Mouse (Mus musculus) intestine, embryonic 16.5 days (tissue): Measurements from ENCODE around the gene Psmb8. TPM values are rescaled to one million over a fixed set of nuclear protein-coding genes. Genes with fewer than 3 reads are reported as not detected.
"Not testable (repeated sequence)": the region's sequence is repeated elsewhere in the genome, so short reads cannot be mapped to it uniquely, and the experiment has no call there.

Source experiments
- ATAC-seq: fragments of 200-750 bp; cut with Nextera tagmentation; 2 replicates; pipeline ENCODE4 v1.8.0; 2017; ENCODE audit warnings: moderate TSS enrichment, moderate library complexity
- H3K27ac ChIP-seq: fragments of 300-500 bp; sonication (generic); 2 replicates; pipeline ENCODE4 v1.5.1; 2014; ENCODE audit warnings: mild to moderate bottlenecking, low read length
- H3K27me3 ChIP-seq: fragments of 300-500 bp; sonication (generic); replicated peaks from 2 replicates; pipeline ENCODE4 v1.6.1; 2014; ENCODE audit warnings: low read length, control low read depth, mixed read lengths; ENCODE audit not compliant: control insufficient read depth, insufficient read depth
- H3K36me3 ChIP-seq: fragments of 300-500 bp; sonication (generic); 2 replicates; pipeline ENCODE4 v1.6.1; 2014; ENCODE audit warnings: low read length, control low read depth; ENCODE audit not compliant: control insufficient read depth, insufficient read depth
- H3K4me1 ChIP-seq: fragments of 300-500 bp; sonication (generic); 2 replicates; pipeline ENCODE4 v1.6.1; 2014; ENCODE audit warnings: low read length, control low read depth, mixed read lengths; ENCODE audit not compliant: control insufficient read depth, insufficient read depth
- H3K4me2 ChIP-seq: fragments of 300-500 bp; sonication (generic); 2 replicates; pipeline ENCODE4 v1.6.1; 2014; ENCODE audit warnings: low read depth, low read length, control low read depth
- H3K4me3 ChIP-seq: fragments of 300-500 bp; sonication (generic); 2 replicates; pipeline ENCODE4 v1.5.1; 2014; ENCODE audit warnings: mild to moderate bottlenecking, low read length
- H3K9ac ChIP-seq: fragments of 300-500 bp; sonication (generic); 2 replicates; pipeline ENCODE4 v1.6.1; 2014; ENCODE audit warnings: low read depth, low read length
- H3K9me3 ChIP-seq: fragments of 300-500 bp; sonication (generic); 2 replicates; pipeline ENCODE4 v1.6.1; 2016; ENCODE audit warnings: low read length, control low read depth; ENCODE audit not compliant: control insufficient read depth
- WGBS: fragments of 180-500 bp; shearing (Covaris S2); extraction: QIAGEN DNeasy Blood & Tissue Kit; methylation state at CpG from one replicate; pipeline ENCODE4 v1.1.7; 2014; 5-methylcytosine and 5-hydroxymethylcytosine counted together
- polyA plus RNA-seq: library from polyadenylated mRNA; unstranded; fragments of >200 nt; fragmentation: Nextera tagmentation; extraction: Ambion mirVana; gene quantifications from 2 replicates; pipeline ENCODE4 v1.2.1, GENCODE M21; 2015

The Psmb8 gene
- polyA plus RNA-seq, 1 experiment from 2014 or later, result 20.7 TPM

DNA sequence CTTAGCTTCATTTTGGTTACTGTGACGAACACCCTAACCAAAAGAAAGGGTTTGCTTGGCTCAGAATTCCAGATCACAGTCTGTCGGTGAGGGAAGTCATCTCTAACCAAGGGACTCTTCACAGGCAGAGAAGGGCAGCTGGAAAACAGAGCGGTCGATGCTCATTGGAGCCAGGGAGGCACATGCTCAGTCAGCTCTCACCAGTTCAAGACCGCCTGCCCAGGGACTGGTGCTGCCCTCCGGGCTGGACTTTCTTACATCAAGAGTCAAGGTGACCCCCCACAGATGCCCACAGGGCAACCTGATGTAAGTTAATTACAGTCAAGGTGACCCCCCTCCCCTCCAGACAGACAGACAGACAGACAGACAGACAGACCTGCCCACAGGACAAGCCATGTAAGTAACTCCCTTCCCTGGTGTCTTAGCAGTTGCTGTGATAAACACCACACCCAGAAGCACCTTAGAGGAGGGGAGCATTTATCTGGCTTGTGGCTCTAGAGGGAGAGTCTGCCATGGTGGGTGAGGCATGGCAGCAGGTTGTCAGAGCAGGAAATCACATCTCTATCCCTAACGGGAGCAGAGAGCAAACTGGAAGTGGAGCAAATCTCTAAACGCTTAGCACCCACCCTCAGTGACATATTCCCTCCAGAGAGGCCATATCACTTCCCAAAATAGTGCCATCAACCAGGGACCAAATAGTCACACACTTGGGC, 19.9 kb downstream of the Psmb8 start:
- no peaks in the 10 kb centered on the region for H3K36me3 ChIP-seq
- peaks cover 7% of the 10 kb centered on the region; the same call in 1 of the 2 replicates for H3K27me3 ChIP-seq
- no peak overlapping the region for H3K27ac ChIP-seq
- H3K9ac ChIP-seq, result no peak overlapping the region
- 85% methylated on average over 8 of the region's 8 CpGs for WGBS
- no peak for ATAC-seq
- H3K4me2 ChIP-seq, result no peak overlapping the region
- no peaks in the 10 kb centered on the region for H3K9me3 ChIP-seq
- H3K4me1 ChIP-seq, result no peaks in the 10 kb centered on the region
- no peak overlapping the region for H3K4me3 ChIP-seq

DNA sequence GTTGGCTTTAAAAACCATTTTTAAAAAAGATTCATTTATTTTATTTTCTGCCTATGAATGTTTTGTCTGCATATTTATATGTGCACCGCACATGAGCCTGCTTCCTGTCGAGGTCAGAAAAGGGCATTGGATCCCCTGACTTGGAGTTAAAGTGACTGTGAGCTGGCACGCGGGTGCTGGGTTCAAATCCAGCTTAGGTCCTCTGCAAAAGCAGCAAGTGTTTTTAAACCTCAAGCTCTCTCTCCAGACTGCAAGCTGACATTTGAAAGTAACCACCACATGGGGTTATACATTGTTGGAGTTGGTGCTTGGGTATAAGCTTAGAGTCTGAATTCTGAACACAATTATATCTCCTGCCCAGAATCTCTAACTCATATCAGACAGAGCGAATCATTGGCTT, 20.5 kb downstream of the Psmb8 start:
- Histone ChIP-seq H3K4me3 (no peak overlapping the region), H3K36me3 (no peaks in the 10 kb centered on the region), H3K4me2 (no peak overlapping the region), H3K27ac (no peak overlapping the region), H3K27me3 (peaks cover 7% of the 10 kb centered on the region; the same call in 1 of the 2 replicates), H3K9me3 (no peaks in the 10 kb centered on the region), H3K4me1 (no peaks in the 10 kb centered on the region), H3K9ac (no peak overlapping the region)
- no peak for ATAC-seq
- WGBS, result 85% methylated on average over 5 of the region's 5 CpGs

DNA sequence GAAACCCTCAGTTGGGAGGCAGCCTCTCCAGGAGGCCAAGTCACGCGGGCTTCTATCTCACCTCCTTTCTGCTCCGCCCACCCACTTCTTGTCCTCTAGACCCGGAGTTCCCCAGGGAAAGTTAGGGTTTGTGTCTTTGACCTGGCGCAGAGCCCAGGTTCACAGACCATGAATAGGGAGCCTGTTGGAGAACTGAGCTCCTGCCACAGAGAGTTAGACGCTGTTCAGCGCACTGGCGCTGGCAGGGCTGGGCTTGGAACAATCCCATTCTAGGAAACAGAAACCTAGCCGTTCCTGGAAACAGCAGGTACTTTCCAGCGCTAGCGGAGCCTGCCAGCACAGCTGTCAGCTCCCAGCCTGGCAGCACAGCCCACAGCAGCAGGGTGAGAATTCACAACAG, 21.2 kb downstream of the Psmb8 start:
- Histone ChIP-seq H3K4me3 (no peak overlapping the region), H3K9ac (no peak overlapping the region), H3K27ac (no peak overlapping the region), H3K9me3 (no peaks in the 10 kb centered on the region), H3K4me1 (no peaks in the 10 kb centered on the region), H3K4me2 (no peak overlapping the region), H3K36me3 (no peaks in the 10 kb centered on the region), H3K27me3 (peaks cover 7% of the 10 kb centered on the region; the same call in 1 of the 2 replicates)
- ATAC-seq, result no peak
- 82% methylated on average over 11 of the region's 11 CpGs for WGBS

DNA sequence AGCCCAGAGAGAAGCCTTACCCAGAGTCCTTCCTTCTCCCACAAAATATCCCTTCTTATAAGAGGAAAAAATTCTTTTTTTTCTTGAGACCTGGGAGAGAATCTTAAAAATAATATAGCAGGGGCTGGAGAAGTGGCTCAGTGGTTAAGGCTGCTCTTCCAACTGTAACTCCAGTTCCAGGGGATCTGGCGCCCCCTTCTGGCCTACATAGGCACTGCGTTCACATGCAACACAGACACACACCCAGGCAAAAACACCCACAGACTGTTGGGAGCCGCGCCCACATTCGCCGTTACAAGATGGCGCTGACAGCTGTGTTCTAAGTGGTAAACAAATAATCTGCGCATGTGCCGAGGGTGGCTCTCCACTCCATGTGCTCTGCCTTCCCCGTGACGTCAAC, 21.6 kb downstream of the Psmb8 start:
- H3K27ac ChIP-seq, H3K9ac ChIP-seq, H3K36me3 ChIP-seq, ATAC-seq, H3K4me1 ChIP-seq, H3K9me3 ChIP-seq, H3K4me2 ChIP-seq, H3K4me3 ChIP-seq, H3K27me3 ChIP-seq: not testable (repeated sequence)
- 89% methylated on average over 8 of the region's 11 CpGs for WGBS

GRCm38 (mm10) chr17:34219801-34220200, 22.3 kb downstream of the Psmb8 start:
- 98% methylated on average over 3 of the region's 7 CpGs for WGBS
- H3K9ac ChIP-seq, H3K4me2 ChIP-seq, H3K4me1 ChIP-seq, H3K36me3 ChIP-seq, ATAC-seq, H3K27me3 ChIP-seq, H3K27ac ChIP-seq, H3K4me3 ChIP-seq, H3K9me3 ChIP-seq: not testable (repeated sequence)

DNA sequence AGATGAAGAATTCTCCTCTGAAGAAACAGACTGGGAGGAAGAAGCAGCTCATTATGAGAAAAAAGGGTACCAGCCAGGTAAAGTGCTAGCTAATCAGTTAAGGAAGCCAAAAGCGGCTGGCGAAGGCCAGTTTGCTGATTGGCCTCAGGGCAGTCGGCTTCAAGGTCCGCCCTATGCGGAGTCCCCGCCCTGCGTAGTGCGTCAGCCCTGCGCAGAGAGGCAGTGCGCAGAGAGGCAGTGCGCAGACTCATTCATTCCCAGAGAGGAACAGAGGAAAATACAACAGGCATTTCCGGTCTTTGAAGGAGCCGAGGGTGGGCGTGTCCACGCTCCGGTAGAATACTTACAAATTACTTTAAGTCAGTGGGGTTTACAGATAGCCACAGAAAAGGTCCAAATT, 22.9 kb downstream of the Psmb8 start:
- H3K4me3 ChIP-seq, H3K27ac ChIP-seq, H3K36me3 ChIP-seq, H3K9me3 ChIP-seq, H3K4me1 ChIP-seq, H3K27me3 ChIP-seq, H3K9ac ChIP-seq, H3K4me2 ChIP-seq, ATAC-seq: not testable (repeated sequence)
- WGBS, result 93% methylated on average over 4 of the region's 16 CpGs

GRCm38 (mm10) chr17:34224816-34225215, 27.3 kb downstream of the Psmb8 start:
- H3K9ac ChIP-seq, result no peak overlapping the region
- no peak overlapping the region for H3K27ac ChIP-seq
- H3K4me3 ChIP-seq, result no peak overlapping the region
- H3K27me3 ChIP-seq, result no peaks in the 10 kb centered on the region
- ATAC-seq, result no peak
- H3K36me3 ChIP-seq, result no peaks in the 10 kb centered on the region
- no peak overlapping the region for H3K4me2 ChIP-seq
- no peaks in the 10 kb centered on the region for H3K4me1 ChIP-seq
- peaks cover 4% of the 10 kb centered on the region; the same call in 1 of the 2 replicates for H3K9me3 ChIP-seq
- 93% methylated on average over 3 of the region's 3 CpGs for WGBS

GRCm38 (mm10) chr17:34225426-34225825, 27.9 kb downstream of the Psmb8 start:
- Histone ChIP-seq H3K36me3 (no peaks in the 10 kb centered on the region), H3K4me2 (no peak overlapping the region), H3K27ac (no peak overlapping the region), H3K9me3 (peaks cover 4% of the 10 kb centered on the region; the same call in 1 of the 2 replicates), H3K27me3 (no peaks in the 10 kb centered on the region), H3K9ac (no peak overlapping the region), H3K4me3 (no peak overlapping the region), H3K4me1 (no peaks in the 10 kb centered on the region)
- 93% methylated on average over 8 of the region's 8 CpGs for WGBS
- ATAC-seq, result no peak

- not testable (repeated sequence) for H3K4me2 ChIP-seq, H3K4me1 ChIP-seq, H3K9ac ChIP-seq, H3K36me3 ChIP-seq, H3K27ac ChIP-seq, H3K9me3 ChIP-seq, ATAC-seq, H3K4me3 ChIP-seq, H3K27me3 ChIP-seq
- 97% methylated on average over 13 of the region's 23 CpGs for WGBS
Observed at GRCm38 (mm10) chr17:34225911-34226310, 28.4 kb downstream of the Psmb8 start.

- H3K27me3 ChIP-seq, H3K4me2 ChIP-seq, ATAC-seq, H3K36me3 ChIP-seq, H3K9ac ChIP-seq, H3K27ac ChIP-seq, H3K9me3 ChIP-seq, H3K4me3 ChIP-seq, H3K4me1 ChIP-seq: not testable (repeated sequence)
- 94% methylated on average over 6 of the region's 9 CpGs for WGBS
Observed at GRCm38 (mm10) chr17:34230971-34231370, 33.5 kb downstream of the Psmb8 start.
